Mouse (Mus musculus): ENCODE measurements around the gene Dvl3.
A peak's percentile ranks its signal among the peaks of the same experiment; 100 is the strongest.

GRCm38 (mm10) chr16:20496671-20497600 lies 19.8 kb upstream of the Dvl3 start:
- TF ChIP-seq CTCF (IDR thresholded peaks at IDR 0.05; ENCODE audit: low read depth) (peak; percentile 89), EP300 (optimal IDR thresholded peaks at IDR 0.05) (no peak)

Measured in stomach, postnatal 0 days (tissue).